Comparison of ENCODE assay signal across 13 mouse cellular contexts in genomic region chrX:143654308-143655176, GRCm38 (mm10).
DNase-seq lines count a peak whose midpoint lies in the region; ATAC-seq and TF ChIP-seq lines count a peak whose summit lies in the region.
"Had no signal": no experiment of that assay in that cellular context is flagged by ENCODE, and none has a peak within 500 bp of the region (broad histone marks: within the 10 kb centered on the region; RNA-seq: fewer than 3 reads in every experiment).

No protein-coding gene starts in this region.

- no peak for TF ChIP-seq CTCF in brain, embryonic 14.5 days (IDR thresholded peaks at IDR 0.05; ENCODE audit: borderline replicate concordance, extremely low read depth, insufficient read depth, insufficient read length)

- TF ChIP-seq POLR2A in brain, embryonic 14.5 days (IDR thresholded peaks at IDR 0.05; ENCODE audit: borderline replicate concordance, extremely low read depth, insufficient read depth, insufficient read length, poor library complexity, severe bottlenecking), result no peak

- 0 out of 2 replicates have a peak overlapping the region, but pooled peaks have one; percentile 17 for H3K9ac ChIP-seq in forebrain, embryonic 16.5 days (replicated peaks; ENCODE audit: low read depth, low read length)
- H3K9ac ChIP-seq in midbrain, embryonic 16.5 days (ENCODE audit: low read depth, low read length), result no peak overlapping the region
- H3K9ac ChIP-seq: heart, embryonic 15.5 days had no signal

- no peaks in the 10 kb centered on the region for H3K9me3 ChIP-seq in embryonic facial prominence, embryonic 10.5 days
- H3K9me3 ChIP-seq in forebrain, embryonic 16.5 days (ENCODE audit: control insufficient read depth, low read length), result no peaks in the 10 kb centered on the region
- no peaks in the 10 kb centered on the region for H3K9me3 ChIP-seq in midbrain, embryonic 16.5 days (replicated peaks; ENCODE audit: control insufficient read depth, low read length, poor library complexity, severe bottlenecking)
- H3K9me3 ChIP-seq: heart, embryonic 15.5 days had no signal

- no peaks in the 10 kb centered on the region for H3K4me1 ChIP-seq in embryonic facial prominence, embryonic 10.5 days
- peaks cover 10% of the 10 kb centered on the region; the same call in 1 of the 2 replicates for H3K4me1 ChIP-seq in forebrain, embryonic 16.5 days (replicated peaks; ENCODE audit: control insufficient read depth, insufficient read depth, low read length)
- H3K4me1 ChIP-seq in midbrain, embryonic 16.5 days (ENCODE audit: control insufficient read depth, insufficient read depth, low read length), result peaks cover 4% of the 10 kb centered on the region
- H3K4me1 ChIP-seq: heart, embryonic 15.5 days had no signal

- H3K27me3 ChIP-seq in embryonic facial prominence, embryonic 10.5 days (replicated peaks; ENCODE audit: low read depth, poor library complexity, severe bottlenecking), result peaks cover 85% of the 10 kb centered on the region
- no peaks in the 10 kb centered on the region; the same call in 1 of the 2 replicates for H3K27me3 ChIP-seq in forebrain, embryonic 16.5 days (replicated peaks; ENCODE audit: control insufficient read depth, insufficient read depth, low read length)
- peaks cover 7% of the 10 kb centered on the region; the same call in 1 of the 2 replicates for H3K27me3 ChIP-seq in midbrain, embryonic 16.5 days (ENCODE audit: control insufficient read depth, insufficient read depth, low read depth, low read length)
- H3K27me3 ChIP-seq: heart, embryonic 15.5 days had no signal

- no peak overlapping the region for H3K4me2 ChIP-seq in forebrain, embryonic 16.5 days (ENCODE audit: low read length)
- no peak overlapping the region for H3K4me2 ChIP-seq in midbrain, embryonic 16.5 days (ENCODE audit: low read length)
- H3K4me2 ChIP-seq: heart, embryonic 15.5 days; liver, embryonic 11.5 days had no signal

- 34% methylated on average over 9 of the region's 9 CpGs for WGBS in embryonic facial prominence, embryonic 10.5 days
- 22% methylated on average over 9 of the region's 9 CpGs for WGBS in forebrain, embryonic 16.5 days
- 21% methylated on average over 9 of the region's 9 CpGs for WGBS in midbrain, embryonic 16.5 days

- DNase-seq in brain, embryonic 14.5 days (ENCODE audit: low read depth), result peak; percentile 91
- DNase-seq in embryonic facial prominence, embryonic 10.5 days (ENCODE audit: low spot score), result peak; percentile 11
- DNase-seq in right cerebral cortex, postnatal 25 days, result no peak
- DNase-seq in Muller cell, postnatal 12 days (ENCODE audit: inconsistent ontology term), result no peak
- DNase-seq in adrenal gland, postnatal 4 days (ENCODE audit: low spot score in 2 of 2), result no peak
- DNase-seq: cerebellum, adult 2 months; kidney, postnatal 10 days; layer of hippocampus, adult 9-11 months had no signal

- no peaks in the 10 kb centered on the region for H3K36me3 ChIP-seq in embryonic facial prominence, embryonic 10.5 days (replicated peaks)
- no peaks in the 10 kb centered on the region for H3K36me3 ChIP-seq in forebrain, embryonic 16.5 days (ENCODE audit: control insufficient read depth, insufficient read depth)
- no peaks in the 10 kb centered on the region for H3K36me3 ChIP-seq in midbrain, embryonic 16.5 days (ENCODE audit: control insufficient read depth, insufficient read depth, low read length)
- H3K36me3 ChIP-seq: heart, embryonic 15.5 days had no signal

- H3K27ac ChIP-seq in embryonic facial prominence, embryonic 10.5 days (replicated peaks), result no peak overlapping the region
- H3K27ac ChIP-seq in forebrain, embryonic 16.5 days (ENCODE audit: low read length), result peak overlapping the region; percentile 61
- peak overlapping the region; percentile 58 for H3K27ac ChIP-seq in midbrain, embryonic 16.5 days (ENCODE audit: low read length)
- H3K27ac ChIP-seq: heart, embryonic 15.5 days had no signal

- no peak overlapping the region for H3K4me3 ChIP-seq in embryonic facial prominence, embryonic 10.5 days
- no peak overlapping the region for H3K4me3 ChIP-seq in forebrain, embryonic 16.5 days (replicated peaks; ENCODE audit: low read length)
- H3K4me3 ChIP-seq in midbrain, embryonic 16.5 days (ENCODE audit: low read depth, low read length), result no peak overlapping the region
- H3K4me3 ChIP-seq: heart, embryonic 15.5 days had no signal

- ATAC-seq in forebrain, embryonic 16.5 days, result peak; percentile 91
- ATAC-seq in midbrain, embryonic 16.5 days, result peak; percentile 79
- ATAC-seq: activated CD4-positive, CD25-positive, alpha-beta regulatory T cell, adult 4 months had no signal

Comparison
In these comparisons a context has a peak if more than half of its experiments do, and no peak if none do; other contexts are left out.
1. DNase-seq: peak in brain, embryonic 14.5 days (single experiment) and embryonic facial prominence, embryonic 10.5 days (single experiment); none in right cerebral cortex, postnatal 25 days (single experiment), Muller cell, postnatal 12 days (single experiment) and adrenal gland, postnatal 4 days (0 of 2).